Mouse (Mus musculus) stomach, postnatal 0 days (tissue): ENCODE measurements around the gene Mier1.

ENCODE experiments used
- CTCF ChIP-seq: IDR thresholded peaks from 2 replicates; pipeline ENCODE4 v1.5.1; 2016; ENCODE audit warnings: antibody characterized with exemption, low read depth, mild to moderate bottlenecking, moderate library complexity
- EP300 ChIP-seq: optimal IDR thresholded peaks from 2 replicates; pipeline ENCODE3; 2016; ENCODE audit warnings: antibody characterized with exemption

DNA sequence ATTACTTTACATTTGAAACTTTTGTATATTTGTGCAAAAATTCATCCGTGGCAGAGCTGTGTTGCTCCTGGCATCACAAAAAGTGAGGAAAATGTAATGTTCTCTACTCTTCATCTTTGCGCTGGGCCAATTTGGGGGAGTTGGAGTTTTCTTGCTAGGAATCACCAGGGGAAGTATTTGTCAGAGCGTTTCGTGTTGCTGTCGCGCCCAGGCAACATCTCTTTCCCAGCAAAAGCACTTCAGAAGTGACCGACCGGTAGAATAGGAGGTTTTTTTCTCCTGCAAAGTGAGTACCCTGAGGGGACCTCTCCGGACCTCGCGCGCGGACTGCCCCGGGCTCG is 4.7 kb downstream of the Mier1 start:
- no peak for TF ChIP-seq CTCF
- TF ChIP-seq EP300 = no peak
